Mouse (Mus musculus) megakaryocyte, embryonic 14.5 days (primary cell): Measurements from ENCODE around the gene Fam229b. TPM values are rescaled to one million over a fixed set of nuclear protein-coding genes. Genes with fewer than 3 reads are reported as not detected.

Experiments
- H3K27me3 ChIP-seq: replicated peaks from 2 replicates; pipeline ENCODE3; 2012; ENCODE audit warnings: inconsistent platforms
- H3K36me3 ChIP-seq: replicated peaks from 2 replicates; pipeline ENCODE3; 2012; ENCODE audit warnings: low read length, inconsistent platforms, mixed read lengths
- H3K4me1 ChIP-seq: 2 replicates; pipeline ENCODE4 v1.6.1; 2012; ENCODE audit warnings: inconsistent platforms
- H3K4me3 ChIP-seq: replicated peaks from 2 replicates; pipeline ENCODE3; 2012; ENCODE audit warnings: moderate library complexity, mild to moderate bottlenecking, inconsistent platforms
- H3K9me3 ChIP-seq: 2 replicates; pipeline ENCODE4 v1.6.1; 2012; ENCODE audit warnings: inconsistent platforms
- FLI1 ChIP-seq: IDR thresholded peaks from 2 replicates; pipeline ENCODE4 v1.6.1; 2012; ENCODE audit warnings: low read length, inconsistent platforms, mixed read lengths
- GATA1 ChIP-seq: IDR thresholded peaks from 3 replicates; pipeline ENCODE4 v1.6.1; 2012; ENCODE audit warnings: mixed read lengths, low read length, inconsistent platforms, borderline replicate concordance
- polyA plus RNA-seq: library from polyadenylated mRNA; stranded (reverse); fragments of >175 nt; gene quantifications from 2 replicates; pipeline ENCODE4 v1.2.3, GENCODE M21; 2012; ENCODE audit warnings: low replicate concordance; ENCODE audit not compliant: insufficient read depth

The Fam229b gene
- polyA plus RNA-seq, 1 experiment, result 0.20 TPM

GRCm38 (mm10) chr10:39165632-39166115 lies 32.0 kb upstream of the Fam229b start:
- peaks cover 7% of the 10 kb centered on the region; the same call in 1 of the 2 replicates for H3K9me3 ChIP-seq
- H3K27me3 ChIP-seq, result peaks cover 53% of the 10 kb centered on the region
- no peak for TF ChIP-seq GATA1
- no peak for TF ChIP-seq FLI1
- no peaks in the 10 kb centered on the region for H3K36me3 ChIP-seq
- H3K4me1 ChIP-seq, result peaks cover 24% of the 10 kb centered on the region
- H3K4me3 ChIP-seq, result no peak overlapping the region

GRCm38 (mm10) chr10:39163694-39164093 lies 30.0 kb upstream of the Fam229b start, which contains the start of gene Ccn6:
Gene Ccn6, minus strand, starts transcription at chr10:39163794.
- H3K4me1 ChIP-seq, result peaks cover 27% of the 10 kb centered on the region
- no peak within 1 kb of the TSS for H3K4me3 ChIP-seq
- peaks cover 49% of the 10 kb centered on the region for H3K27me3 ChIP-seq
- peaks cover 7% of the 10 kb centered on the region; the same call in 1 of the 2 replicates for H3K9me3 ChIP-seq
- H3K36me3 ChIP-seq, result no peaks in the 10 kb centered on the region
- TF ChIP-seq GATA1, result no peak
- no peak for TF ChIP-seq FLI1

DNA sequence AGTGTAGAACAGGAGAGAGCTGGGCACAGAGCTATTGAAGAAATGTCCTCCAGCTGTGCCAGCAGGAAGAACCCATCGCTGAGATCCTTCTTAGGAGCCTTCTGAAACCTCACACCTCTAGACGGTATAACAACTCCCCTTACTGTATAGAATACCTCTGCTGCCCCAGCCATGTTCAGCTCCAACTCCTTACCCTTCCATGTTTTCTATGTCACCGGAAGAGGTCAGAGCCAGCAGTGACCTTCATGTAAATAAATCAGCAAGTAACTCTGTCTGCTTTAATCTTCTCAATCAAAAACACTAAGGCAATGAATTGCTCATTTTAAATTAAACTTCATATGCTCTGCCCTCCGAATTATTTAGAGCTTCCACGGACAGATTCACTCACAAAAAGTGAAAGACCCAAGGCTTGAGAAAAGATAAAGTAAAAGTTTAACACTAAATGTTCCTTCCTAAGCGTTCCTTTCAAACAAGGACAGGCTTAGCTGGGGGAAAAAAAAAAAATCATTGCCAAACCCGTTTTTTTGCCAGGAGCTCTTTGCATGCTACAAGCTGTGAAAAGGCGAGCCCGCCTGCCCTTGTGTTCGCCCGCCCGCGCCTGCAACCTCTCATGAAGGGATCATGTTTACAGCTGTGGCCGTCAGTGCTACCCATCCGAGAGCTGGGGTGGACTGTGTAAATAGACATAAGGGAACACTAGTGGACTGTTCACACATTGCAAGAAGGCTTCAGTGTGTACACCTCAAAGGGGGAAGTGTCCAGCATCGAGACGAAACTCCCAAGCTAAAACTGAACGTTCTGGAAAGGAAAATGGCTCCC lies 29.2 kb upstream of the Fam229b start:
- H3K36me3 ChIP-seq, result no peaks in the 10 kb centered on the region
- no peak overlapping the region for H3K4me3 ChIP-seq
- peaks cover 27% of the 10 kb centered on the region for H3K4me1 ChIP-seq
- H3K9me3 ChIP-seq, result peaks cover 7% of the 10 kb centered on the region; the same call in 1 of the 2 replicates
- peaks cover 45% of the 10 kb centered on the region for H3K27me3 ChIP-seq
- TF ChIP-seq GATA1 (no peak), FLI1 (no peak)

GRCm38 (mm10) chr10:39161406-39161805 lies 27.7 kb upstream of the Fam229b start:
- no peaks in the 10 kb centered on the region for H3K36me3 ChIP-seq
- peaks cover 7% of the 10 kb centered on the region; the same call in 1 of the 2 replicates for H3K9me3 ChIP-seq
- TF ChIP-seq FLI1, result no peak
- no peak for TF ChIP-seq GATA1
- peaks cover 31% of the 10 kb centered on the region for H3K27me3 ChIP-seq
- peak overlapping the region; percentile 0 for H3K4me3 ChIP-seq
- H3K4me1 ChIP-seq, result peaks cover 27% of the 10 kb centered on the region

DNA sequence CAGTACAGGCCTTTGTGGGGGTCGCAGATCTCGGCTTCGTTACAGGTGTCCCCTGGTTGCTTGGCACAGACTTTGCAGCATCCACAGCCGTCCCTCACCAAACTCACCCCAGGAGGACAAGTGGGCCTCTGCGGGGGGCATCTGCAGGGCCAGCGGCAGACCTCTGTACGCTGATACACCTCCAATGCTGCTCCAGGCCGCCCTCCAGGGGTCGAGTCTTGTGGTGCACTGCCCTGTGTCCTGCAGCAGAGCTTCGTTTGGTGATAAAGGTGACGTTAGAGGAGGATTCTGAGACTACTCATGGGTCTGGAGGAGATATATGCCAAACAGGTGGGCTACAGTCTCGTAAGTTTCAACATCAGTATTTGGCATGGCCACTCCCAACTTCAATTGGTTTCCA lies 24.6 kb upstream of the Fam229b start:
- H3K4me3 ChIP-seq, result no peak overlapping the region
- H3K36me3 ChIP-seq, result no peaks in the 10 kb centered on the region
- peaks cover 21% of the 10 kb centered on the region for H3K4me1 ChIP-seq
- H3K9me3 ChIP-seq, result no peaks in the 10 kb centered on the region
- peaks cover 8% of the 10 kb centered on the region for H3K27me3 ChIP-seq
- TF ChIP-seq GATA1 (no peak), FLI1 (no peak)

DNA sequence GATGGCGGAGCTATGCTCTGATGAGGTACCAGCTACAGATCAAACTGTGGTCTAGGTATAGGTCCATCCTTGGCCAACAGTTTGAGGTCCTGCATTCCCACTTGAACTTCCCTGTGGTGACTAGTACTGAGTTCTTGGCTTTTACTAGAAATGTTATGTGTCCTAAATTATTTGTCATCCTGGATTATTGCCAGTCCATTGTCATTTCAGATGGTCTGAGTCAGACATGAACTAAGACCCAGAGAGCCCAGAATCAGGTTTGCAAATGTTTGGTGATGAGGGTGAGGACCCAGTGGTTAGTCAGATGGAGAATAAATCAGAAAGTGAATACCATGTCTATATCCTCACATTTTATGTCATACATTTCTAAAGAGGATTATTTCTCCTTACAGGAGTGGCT lies 23.6 kb upstream of the Fam229b start:
- TF ChIP-seq GATA1 (no peak), FLI1 (no peak)
- H3K36me3 ChIP-seq, result no peaks in the 10 kb centered on the region
- no peaks in the 10 kb centered on the region for H3K9me3 ChIP-seq
- H3K27me3 ChIP-seq, result peaks cover 6% of the 10 kb centered on the region
- H3K4me3 ChIP-seq, result no peak overlapping the region
- peaks cover 21% of the 10 kb centered on the region for H3K4me1 ChIP-seq

- no peak overlapping the region for H3K4me3 ChIP-seq
- TF ChIP-seq FLI1, result no peak
- TF ChIP-seq GATA1, result no peak
- H3K4me1 ChIP-seq, result peaks cover 21% of the 10 kb centered on the region
These were observed 23.0 kb upstream of the Fam229b start for GRCm38 (mm10) chr10:39156719-39157118.

GRCm38 (mm10) chr10:39142216-39142615 lies 8.5 kb upstream of the Fam229b start:
- Histone ChIP-seq H3K4me1 (no peaks in the 10 kb centered on the region), H3K4me3 (no peak overlapping the region), H3K36me3 (peaks cover 84% of the 10 kb centered on the region), H3K9me3 (no peaks in the 10 kb centered on the region), H3K27me3 (no peaks in the 10 kb centered on the region)
- TF ChIP-seq FLI1 (no peak), GATA1 (no peak)

More at GRCm38 (mm10) chr10:39156719-39157118, 23.0 kb upstream of the Fam229b start:
- Histone ChIP-seq H3K27me3 (peaks cover 6% of the 10 kb centered on the region), H3K9me3 (no peaks in the 10 kb centered on the region), H3K36me3 (no peaks in the 10 kb centered on the region)

GRCm38 (mm10) chr10:39141401-39141800 lies 7.7 kb upstream of the Fam229b start:
- H3K36me3 ChIP-seq, result peaks cover 84% of the 10 kb centered on the region
- H3K27me3 ChIP-seq, result no peaks in the 10 kb centered on the region
- TF ChIP-seq GATA1, result no peak
- TF ChIP-seq FLI1, result no peak
- H3K4me1 ChIP-seq, result no peaks in the 10 kb centered on the region
- no peaks in the 10 kb centered on the region for H3K9me3 ChIP-seq
- H3K4me3 ChIP-seq, result no peak overlapping the region

- no peak for TF ChIP-seq GATA1
- TF ChIP-seq FLI1, result no peak
- Histone ChIP-seq H3K36me3 (peaks cover 79% of the 10 kb centered on the region), H3K9me3 (no peaks in the 10 kb centered on the region), H3K4me3 (no peak overlapping the region), H3K4me1 (peaks cover 1% of the 10 kb centered on the region; the same call in 1 of the 2 replicates), H3K27me3 (no peaks in the 10 kb centered on the region)
These were observed 7.1 kb upstream of the Fam229b start for GRCm38 (mm10) chr10:39140843-39141242.

DNA sequence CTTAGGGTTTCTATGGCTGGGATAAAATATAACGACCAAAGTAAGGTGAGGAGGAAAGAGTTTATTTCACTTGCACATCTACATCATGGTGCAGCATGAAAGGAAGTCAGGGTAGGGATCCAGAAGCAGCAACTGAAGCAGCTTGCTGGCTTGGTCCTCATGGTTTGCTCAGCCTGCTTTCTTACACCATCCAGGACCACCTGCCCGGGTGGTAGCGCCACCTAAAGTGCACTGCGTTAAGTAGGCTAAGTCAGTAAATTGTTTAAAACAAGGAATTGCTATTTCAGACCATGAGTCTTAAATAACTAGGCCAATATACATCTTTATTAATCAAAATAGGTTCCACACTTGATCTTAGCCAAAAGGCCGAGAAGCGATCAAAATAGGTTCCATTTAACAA lies 5.0 kb upstream of the Fam229b start:
- no peak overlapping the region for H3K4me3 ChIP-seq
- H3K27me3 ChIP-seq, result no peaks in the 10 kb centered on the region
- TF ChIP-seq GATA1 (no peak), FLI1 (no peak)
- peaks cover 60% of the 10 kb centered on the region for H3K36me3 ChIP-seq
- no peaks in the 10 kb centered on the region for H3K9me3 ChIP-seq
- H3K4me1 ChIP-seq, result peaks cover 15% of the 10 kb centered on the region
